Mouse (Mus musculus) cerebellum, adult 9-10 months (tissue): ENCODE measurements around the gene Egln2.

Experiments used
- DNase-seq: peaks from one replicate; pipeline ENCODE4 v3.0.0; 2022

Egln2 gene

GRCm38 (mm10) chr7:27166614-27167474 is at the start of gene Egln2:
Egln2 (minus strand) TSS chr7:27166802.
- peak; percentile 95 for DNase-seq

- no peak for DNase-seq
Measured at GRCm38 (mm10) chr7:27212626-27213025, 46.0 kb upstream of the Egln2 start.

GRCm38 (mm10) chr7:27203730-27204449 is 37.3 kb upstream of the Egln2 start:
- peak; percentile 64 for DNase-seq

- no peak for DNase-seq
Measured at GRCm38 (mm10) chr7:27198779-27199178, 32.2 kb upstream of the Egln2 start.

- DNase-seq = no peak
Measured at GRCm38 (mm10) chr7:27198355-27198754, 31.8 kb upstream of the Egln2 start.

GRCm38 (mm10) chr7:27197634-27198033 is 31.0 kb upstream of the Egln2 start:
- DNase-seq = no peak

- DNase-seq = no peak
Measured at GRCm38 (mm10) chr7:27197136-27197535, 30.5 kb upstream of the Egln2 start.

- DNase-seq = peak; percentile 99
Measured at GRCm38 (mm10) chr7:27195681-27196611, 29.3 kb upstream of the Egln2 start, which contains the start of the genes BC024978 and Snrpa. BC024978 (plus strand) TSS chr7:27195781. Snrpa (minus strand) TSS chr7:27196271.

- no peak for DNase-seq
Measured at GRCm38 (mm10) chr7:27193731-27194130, 27.1 kb upstream of the Egln2 start.

- DNase-seq = no peak
Measured at GRCm38 (mm10) chr7:27192434-27192833, 25.8 kb upstream of the Egln2 start.

GRCm38 (mm10) chr7:27189271-27189931 is 22.8 kb upstream of the Egln2 start:
- no peak for DNase-seq

GRCm38 (mm10) chr7:27185986-27186385 is 19.4 kb upstream of the Egln2 start:
- DNase-seq = no peak

- DNase-seq = no peak
Measured at GRCm38 (mm10) chr7:27184964-27185363, 18.4 kb upstream of the Egln2 start.

- no peak for DNase-seq
Measured at GRCm38 (mm10) chr7:27182498-27182897, 15.9 kb upstream of the Egln2 start.

GRCm38 (mm10) chr7:27180837-27181695 is 14.5 kb upstream of the Egln2 start, which contains the start of the genes Gm21983 and Mia:
Gm21983 (minus strand) TSS chr7:27181086.
Mia (minus strand) TSS chr7:27181157.
- DNase-seq = no peak

- DNase-seq = no peak
Measured at GRCm38 (mm10) chr7:27180036-27180435, 13.4 kb upstream of the Egln2 start.

GRCm38 (mm10) chr7:27179217-27179918 is 12.8 kb upstream of the Egln2 start:
- no peak for DNase-seq

GRCm38 (mm10) chr7:27178324-27179216 is 12.0 kb upstream of the Egln2 start, which contains the start of gene Rab4b:
Rab4b (minus strand) TSS chr7:27178896.
- DNase-seq = peak; percentile 100

GRCm38 (mm10) chr7:27177942-27178323 is 11.3 kb upstream of the Egln2 start:
- DNase-seq = no peak
